Mouse (Mus musculus) layer of hippocampus, adult 9-11 months (tissue): ENCODE results near the gene Cfc1.
"Not testable (repeated sequence)": the region's sequence is repeated elsewhere in the genome, so short reads cannot be mapped to it uniquely, and the experiment has no call there.

Experiments
- DNase-seq: peaks from one replicate; pipeline ENCODE4 v3.0.0; 2022

The Cfc1 gene

GRCm38 (mm10) chr1:34535043-34535698, at the start of gene Cfc1:
Cfc1 (plus strand) TSS chr1:34535648.
- DNase-seq = not testable (repeated sequence)

- DNase-seq = no peak
Observed at GRCm38 (mm10) chr1:34487383-34487782, 48.1 kb upstream of the Cfc1 start.

- DNase-seq = no peak
Observed at GRCm38 (mm10) chr1:34489852-34490541, 45.5 kb upstream of the Cfc1 start.

DNA sequence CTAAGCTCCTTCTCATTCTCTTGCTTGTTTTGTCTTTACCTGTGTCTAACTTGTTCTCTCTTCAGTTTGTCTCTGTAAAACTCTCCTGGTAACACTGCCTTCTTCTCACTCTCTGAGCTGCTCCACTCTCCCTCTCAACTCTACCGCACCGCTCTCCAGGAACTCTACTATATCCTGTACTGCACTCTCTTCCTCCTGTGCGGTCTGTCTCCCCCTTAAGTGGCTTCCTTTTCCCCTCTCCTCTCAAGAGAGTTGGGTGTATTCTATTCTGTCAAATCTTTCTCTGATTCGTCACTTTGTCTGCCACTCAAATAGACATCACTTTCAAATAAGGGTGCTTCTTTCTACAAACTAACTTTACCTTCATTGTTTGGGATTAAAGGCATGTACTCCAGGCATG, 44.0 kb upstream of the Cfc1 start:
- DNase-seq = no peak

- DNase-seq = no peak
Observed at GRCm38 (mm10) chr1:34502991-34503390, 32.5 kb upstream of the Cfc1 start.

DNA sequence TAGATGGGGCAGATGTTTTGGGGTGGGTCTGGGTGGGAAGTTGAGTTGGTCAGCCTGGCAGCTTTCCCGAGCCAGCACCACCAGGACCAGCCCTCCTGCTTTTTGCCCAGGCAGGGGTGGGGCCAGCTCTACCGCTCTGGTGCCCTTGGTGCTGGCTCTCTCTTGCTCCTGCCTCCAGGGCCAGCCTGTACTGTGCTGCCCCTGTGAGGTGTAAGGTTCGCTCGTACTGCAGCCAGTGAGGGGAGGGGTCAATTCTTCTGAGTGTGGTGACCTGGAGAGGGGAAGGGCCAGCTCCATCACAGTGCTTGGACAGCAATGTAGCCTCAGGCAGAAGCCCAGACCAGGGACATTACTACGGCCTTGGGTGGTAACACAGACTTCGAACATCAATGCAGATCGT, 30.1 kb upstream of the Cfc1 start:
- DNase-seq = no peak

GRCm38 (mm10) chr1:34505970-34506551, 29.4 kb upstream of the Cfc1 start:
- no peak for DNase-seq

DNA sequence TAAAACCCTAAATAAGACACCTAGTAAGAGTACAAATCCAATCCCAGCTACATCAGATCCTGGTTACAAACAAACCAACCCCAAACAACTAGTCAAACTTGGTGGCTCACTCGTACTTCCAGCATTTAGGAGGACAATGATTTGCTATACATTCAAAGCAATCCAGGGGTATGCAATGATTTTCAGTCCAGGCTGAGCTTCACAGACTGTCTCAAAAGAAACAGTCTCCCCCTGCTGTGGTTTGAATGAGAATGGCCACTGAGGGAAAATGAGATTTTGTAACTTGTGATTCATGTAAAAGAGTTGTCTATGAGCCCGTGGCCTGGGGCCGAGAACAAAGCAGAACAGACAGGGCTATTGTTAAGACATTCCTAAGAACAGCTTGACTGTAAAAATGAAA, 27.5 kb upstream of the Cfc1 start:
- no peak for DNase-seq

- DNase-seq = peak; percentile 8
Observed at GRCm38 (mm10) chr1:34510575-34510981, 24.9 kb upstream of the Cfc1 start.

- DNase-seq = peak; percentile 18
Observed at GRCm38 (mm10) chr1:34511027-34511426, 24.4 kb upstream of the Cfc1 start.

DNA sequence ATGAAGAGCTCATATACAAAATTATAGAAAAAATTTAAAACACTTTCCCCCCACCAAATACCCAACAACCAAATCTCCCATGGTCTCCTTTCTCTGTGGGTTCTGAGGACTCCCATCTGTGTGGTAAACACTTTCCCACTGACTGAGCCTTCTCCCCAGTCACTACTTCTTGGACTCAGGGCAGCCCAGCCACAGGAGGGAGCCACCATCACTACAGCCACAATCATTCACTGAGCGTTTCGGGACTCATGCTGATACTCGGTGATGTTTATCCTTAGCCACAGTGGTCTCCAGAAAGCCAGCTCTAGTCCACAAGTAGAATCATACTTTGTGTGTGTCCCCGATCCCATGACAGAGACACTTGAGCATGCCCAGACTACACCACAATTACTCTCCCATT, 22.4 kb upstream of the Cfc1 start:
- no peak for DNase-seq

GRCm38 (mm10) chr1:34516595-34516994, 18.9 kb upstream of the Cfc1 start:
- no peak for DNase-seq

DNA sequence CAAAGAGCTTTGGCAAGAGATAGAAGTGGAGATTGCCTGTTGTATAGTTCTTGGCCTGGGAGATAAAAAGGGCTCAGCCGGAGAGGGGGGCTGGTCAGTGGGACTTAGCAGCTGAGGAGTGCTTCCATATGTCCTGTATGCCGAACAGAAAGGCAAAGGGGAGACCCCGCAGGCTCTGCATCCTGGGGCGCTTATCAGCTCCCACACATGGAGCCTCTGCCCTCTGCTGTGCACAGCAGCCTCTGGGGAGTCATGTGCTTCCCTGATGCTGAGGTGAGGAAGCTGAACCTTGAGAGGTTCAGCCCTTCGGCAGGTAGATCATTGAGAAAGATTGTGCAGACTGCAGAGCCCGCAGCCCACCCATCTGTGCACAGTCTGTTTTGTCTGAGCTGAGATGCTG, 18.2 kb upstream of the Cfc1 start:
- not testable (repeated sequence) for DNase-seq

DNA sequence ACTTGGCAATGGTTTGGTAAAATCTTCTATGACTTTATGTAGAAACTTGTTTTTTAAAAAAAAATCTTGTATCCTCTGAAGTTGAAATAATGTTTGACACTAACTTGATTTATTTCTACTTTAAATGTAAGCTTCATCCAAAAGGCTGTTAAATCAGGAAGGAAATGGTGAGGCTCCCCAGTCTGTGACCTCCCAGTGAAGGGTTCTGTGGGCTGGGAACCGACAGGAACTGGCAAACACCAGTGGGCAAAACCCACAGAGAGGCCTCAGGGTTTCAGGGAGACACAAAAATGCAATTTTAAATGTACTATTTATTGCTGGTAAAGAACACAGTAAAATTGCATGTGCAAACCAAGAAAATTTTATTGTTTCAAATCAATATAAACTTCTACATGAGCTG, 17.7 kb upstream of the Cfc1 start:
- DNase-seq = not testable (repeated sequence)

DNA sequence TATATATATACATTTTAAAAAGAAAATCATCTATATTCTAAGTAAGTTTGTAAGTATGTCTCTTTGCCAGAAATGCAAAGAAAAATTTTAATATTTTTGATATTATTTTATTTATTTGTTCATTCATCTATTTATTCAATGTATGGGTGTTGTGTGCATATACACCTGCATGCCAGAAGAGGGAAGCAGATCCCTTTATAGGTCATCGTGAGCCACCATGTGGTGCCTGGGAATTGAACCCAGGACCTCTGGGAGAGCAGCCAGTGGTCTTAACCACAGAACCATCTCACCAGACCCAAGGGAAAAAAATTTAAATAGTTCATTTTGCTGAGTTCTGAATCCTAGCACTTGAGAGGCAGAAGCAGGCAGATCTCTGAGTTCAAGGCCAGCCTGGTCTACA, 17.2 kb upstream of the Cfc1 start:
- no peak for DNase-seq

DNA sequence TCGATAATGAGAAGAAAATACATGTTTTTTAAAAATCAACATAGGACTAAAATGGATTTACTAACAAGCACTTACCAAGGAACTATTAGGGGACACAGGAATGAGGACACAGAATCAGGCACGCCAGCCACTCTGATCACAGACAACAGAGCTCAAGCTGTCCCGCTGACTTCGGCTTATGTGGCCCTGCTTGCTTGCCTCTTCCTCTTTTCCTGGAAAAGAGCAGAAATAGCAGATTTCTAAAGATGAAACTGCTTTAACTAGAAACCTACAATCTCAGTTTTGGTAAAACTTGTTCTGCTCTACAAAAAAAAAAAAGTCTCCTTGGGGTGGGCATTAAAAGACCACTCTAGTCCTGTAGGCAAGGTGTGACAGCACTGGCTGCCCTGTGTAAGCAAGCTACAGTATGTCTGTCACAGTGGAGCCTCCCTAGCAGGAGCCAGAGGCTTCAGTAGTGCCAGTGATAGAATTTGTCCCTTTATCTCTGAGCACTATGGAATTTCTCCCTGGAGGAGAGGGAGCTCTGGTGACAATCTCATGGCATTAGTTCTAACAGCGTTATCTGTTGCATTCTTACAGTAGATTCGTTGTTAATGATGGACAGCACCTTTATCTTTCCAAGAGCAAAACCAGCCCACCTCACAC, 13.1 kb upstream of the Cfc1 start:
- DNase-seq = no peak

DNA sequence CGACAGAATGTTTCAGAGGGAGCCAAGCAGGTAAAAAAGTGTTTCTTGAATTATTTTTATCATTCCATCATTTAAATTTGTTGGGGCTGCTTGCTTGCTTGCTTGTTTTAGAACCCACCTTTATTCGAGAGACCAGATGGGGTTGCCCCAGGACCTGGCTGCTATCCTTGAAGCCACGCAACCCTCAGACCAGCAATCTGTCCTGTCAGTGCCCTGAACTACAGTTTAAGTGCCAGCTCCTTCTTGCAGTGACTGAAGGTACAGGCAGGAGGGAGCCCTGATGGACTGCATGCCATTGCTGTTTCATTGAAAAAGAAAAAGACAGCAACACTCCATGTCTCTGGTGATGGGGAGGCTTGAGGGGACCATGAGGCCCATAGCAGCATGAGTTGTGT, 12.6 kb upstream of the Cfc1 start:
- no peak for DNase-seq

DNA sequence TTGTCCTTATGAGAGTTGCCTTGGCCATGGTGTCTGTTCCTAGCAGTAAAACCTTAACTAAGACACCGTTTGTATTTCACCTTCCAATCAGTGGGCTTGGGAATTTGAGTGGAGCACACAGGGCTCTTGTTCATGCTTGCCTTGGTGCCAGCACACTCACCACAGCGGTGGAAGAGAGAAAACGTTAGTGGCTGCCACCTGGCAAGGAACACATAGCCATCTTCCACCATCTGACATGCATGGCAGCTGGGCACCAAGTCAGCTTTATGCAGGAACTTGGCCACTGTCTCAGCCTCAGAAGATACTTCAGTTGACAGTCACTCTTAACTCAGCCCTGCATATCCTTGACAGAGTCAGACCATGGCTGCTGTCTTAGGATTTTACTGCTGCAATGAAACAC, 11.8 kb upstream of the Cfc1 start:
- no peak for DNase-seq

GRCm38 (mm10) chr1:34534574-34534973, 874 bp upstream of the Cfc1 start:
- DNase-seq = not testable (repeated sequence)

DNA sequence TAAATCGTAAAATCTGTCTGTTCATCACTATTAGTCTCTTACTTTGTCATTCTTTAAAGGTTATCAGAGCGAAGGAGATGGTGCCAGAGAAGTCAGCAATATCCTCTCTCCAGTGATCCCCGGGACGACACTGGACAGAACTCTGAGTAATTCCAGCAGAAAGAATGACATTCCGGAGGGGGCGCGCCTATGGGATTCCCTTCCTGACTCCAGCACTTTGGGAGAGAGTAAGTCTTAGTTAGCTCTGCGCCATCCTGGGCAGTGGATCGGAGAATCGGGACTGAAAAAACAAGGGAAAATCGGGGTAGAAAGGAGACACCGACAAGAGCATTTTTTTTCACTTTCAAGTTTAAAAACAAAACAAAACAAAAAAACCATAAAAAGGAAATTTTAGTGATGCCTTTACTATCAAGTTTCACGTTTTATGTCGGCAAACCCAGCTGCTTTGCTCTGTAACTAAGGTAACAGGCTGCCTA, 881 bp downstream of the Cfc1 start:
- no peak for DNase-seq

DNA sequence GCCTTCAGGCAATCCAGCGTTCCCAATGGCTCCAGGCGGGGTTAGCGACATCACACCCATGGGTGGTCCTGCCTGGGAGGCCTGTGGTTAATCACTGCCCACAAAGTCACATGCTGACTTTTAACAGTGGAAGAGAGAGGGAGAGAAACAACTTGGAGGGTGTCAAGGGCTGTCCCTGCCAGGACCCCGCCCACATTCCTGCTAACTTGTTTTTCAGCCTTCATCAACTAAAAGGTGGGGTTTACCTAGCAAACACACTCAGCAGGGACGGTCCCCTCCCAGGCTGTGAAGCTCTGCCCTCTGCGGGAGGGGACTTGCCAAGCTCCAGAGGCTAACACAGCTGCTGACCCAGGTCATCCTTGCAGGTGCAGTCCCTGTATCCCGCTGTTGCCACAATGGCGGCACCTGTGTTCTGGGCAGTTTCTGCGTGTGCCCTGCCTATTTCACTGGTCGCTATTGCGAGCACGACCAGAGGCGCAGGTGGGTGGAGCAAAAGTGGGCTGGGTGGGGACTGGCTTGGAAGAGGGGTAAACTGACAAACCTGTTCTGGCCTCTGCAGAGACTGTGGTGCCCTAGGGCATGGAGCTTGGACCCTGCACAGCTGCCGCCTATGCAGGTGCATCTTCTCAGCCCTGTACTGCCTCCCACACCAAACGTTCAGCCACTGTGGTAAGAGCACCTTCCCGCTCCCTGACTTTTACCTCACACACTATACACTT, 1.5 kb downstream of the Cfc1 start:
- no peak for DNase-seq

DNA sequence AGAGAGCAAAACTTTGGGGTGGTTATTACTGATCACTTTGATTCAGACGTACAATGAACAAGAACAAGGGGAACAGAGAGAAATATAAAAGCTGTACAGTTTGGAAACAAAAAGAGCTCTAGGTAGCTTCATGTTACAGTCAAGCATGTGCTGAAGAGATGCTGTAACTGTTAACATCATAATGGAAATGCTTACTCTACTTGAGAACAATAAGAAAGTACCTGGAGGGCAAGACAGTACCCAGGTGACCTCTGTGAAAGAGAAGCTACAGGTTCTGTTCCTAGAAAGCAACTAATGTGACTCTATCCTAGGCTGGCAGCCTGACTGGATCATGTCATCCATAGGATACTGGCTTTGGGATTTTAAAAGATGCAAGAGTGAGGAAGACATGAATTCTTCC, 11.6 kb downstream of the Cfc1 start:
- no peak for DNase-seq

DNA sequence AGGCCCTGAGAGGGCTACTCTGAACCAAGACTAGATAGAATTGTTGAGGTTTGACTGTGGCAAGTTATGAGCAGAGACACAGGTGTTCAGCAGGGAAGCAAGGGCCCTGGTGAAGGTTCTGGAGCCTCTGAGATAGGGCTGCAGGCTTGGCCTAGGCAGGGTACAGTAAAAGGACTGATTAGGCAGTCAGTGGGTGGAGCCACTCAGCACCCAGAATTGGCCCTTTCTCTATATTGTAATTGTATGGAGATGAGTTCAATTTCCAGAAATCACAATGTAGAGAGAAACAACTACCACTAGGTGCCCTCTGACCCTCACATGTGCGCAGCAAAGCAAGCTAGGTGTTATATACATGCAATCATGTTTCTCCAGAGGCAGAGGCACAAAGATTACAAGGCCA, 18.2 kb downstream of the Cfc1 start:
- no peak for DNase-seq
